Mouse (Mus musculus) kidney, postnatal 0 days (tissue): ENCODE results near the gene Abhd5. TPM values are rescaled to one million over a fixed set of nuclear protein-coding genes. Genes with fewer than 3 reads are reported as not detected.

Experiments
- ATAC-seq: fragments of 200-750 bp; cut with Nextera tagmentation; replicated peaks from 2 replicates; pipeline ENCODE4 v1.8.0; 2017; ENCODE audit warnings: low read depth, moderate number of reproducible peaks, moderate TSS enrichment, moderate library complexity; ENCODE audit not compliant: low FRiP score
- DNase-seq: peaks from one replicate; pipeline ENCODE4 v3.0.0-alpha.2; 2016; ENCODE audit warnings: low spot score
- H3K27ac ChIP-seq: fragments of 300-500 bp; sonication (generic); 2 replicates; pipeline ENCODE4 v1.5.1; 2014; ENCODE audit warnings: mild to moderate bottlenecking
- H3K27me3 ChIP-seq: fragments of 300-500 bp; sonication (generic); 2 replicates; pipeline ENCODE4 v1.6.1; 2014; ENCODE audit warnings: low read length, mixed read lengths; ENCODE audit not compliant: insufficient read depth
- H3K36me3 ChIP-seq: fragments of 300-500 bp; sonication (generic); 2 replicates; pipeline ENCODE4 v1.6.1; 2014; ENCODE audit warnings: low read length, mixed read lengths; ENCODE audit not compliant: insufficient read depth
- H3K4me1 ChIP-seq: fragments of 300-500 bp; sonication (generic); replicated peaks from 2 replicates; pipeline ENCODE4 v1.6.1; 2014; ENCODE audit warnings: antibody characterized with exemption, low read length, mixed read lengths; ENCODE audit not compliant: insufficient read depth
- H3K4me2 ChIP-seq: fragments of 300-500 bp; sonication (generic); 2 replicates; pipeline ENCODE4 v1.6.1; 2014; ENCODE audit warnings: mild to moderate bottlenecking, low read length, moderate library complexity, mixed read lengths
- H3K4me3 ChIP-seq: fragments of 300-500 bp; sonication (generic); replicated peaks from 2 replicates; pipeline ENCODE4 v1.5.1; 2014; ENCODE audit warnings: low read depth, low read length
- H3K9ac ChIP-seq: fragments of 300-500 bp; sonication (generic); 2 replicates; pipeline ENCODE4 v1.6.1; 2014; ENCODE audit warnings: low read depth, low read length
- H3K9me3 ChIP-seq: fragments of 300-500 bp; sonication (generic); replicated peaks from 2 replicates; pipeline ENCODE4 v1.6.1; 2016; ENCODE audit warnings: low read length, inconsistent platforms, mixed read lengths
- CTCF ChIP-seq: IDR thresholded peaks from 2 replicates; pipeline ENCODE4 v1.5.1; 2016; ENCODE audit warnings: antibody characterized with exemption, low read depth, mild to moderate bottlenecking, moderate library complexity
- WGBS: fragments of 180-500 bp; shearing (Covaris S2); extraction: QIAGEN DNeasy Blood & Tissue Kit; methylation state at CpG from one replicate; pipeline ENCODE4 v1.1.7; 2014; 5-methylcytosine and 5-hydroxymethylcytosine counted together
- polyA plus RNA-seq: library from polyadenylated mRNA; unstranded; fragments of >200 nt; fragmentation: Nextera tagmentation; extraction: Ambion mirVana; gene quantifications from 2 replicates; pipeline ENCODE4 v1.2.1, GENCODE M21; 2015

Abhd5 gene
- polyA plus RNA-seq, 1 experiment from 2014 or later, result 30.3 TPM

DNA sequence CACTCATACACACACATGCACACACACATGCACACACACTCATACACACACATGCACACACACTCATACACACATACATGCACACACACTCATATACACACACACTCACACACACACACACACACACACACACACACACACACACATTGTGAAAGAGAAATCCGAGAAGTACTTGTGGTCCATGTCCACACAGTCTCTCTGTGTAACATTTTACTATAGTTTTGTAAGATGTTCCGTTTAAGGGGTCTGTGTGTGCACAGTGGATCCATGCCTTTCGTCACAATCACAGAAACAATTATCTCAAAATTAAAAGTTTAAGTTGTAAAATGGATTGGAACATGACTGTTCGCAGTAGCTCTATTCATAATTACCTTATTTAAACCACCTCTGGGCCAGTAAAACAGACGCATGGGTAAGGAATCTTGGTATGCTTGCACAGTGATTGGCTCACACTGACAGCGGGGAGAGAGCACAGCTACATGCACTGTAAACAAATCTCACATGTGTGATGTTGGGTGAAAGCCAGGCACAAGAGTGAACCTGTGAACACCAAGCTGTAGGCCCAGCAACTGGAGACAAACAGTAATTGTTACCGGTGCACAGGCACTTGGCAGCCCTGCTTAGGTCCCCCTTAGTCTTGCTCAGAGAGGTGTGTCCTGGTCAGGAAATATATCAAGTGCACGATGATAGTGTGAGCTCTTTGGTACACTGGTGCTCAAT, 63.8 kb downstream of the Abhd5 start:
- H3K4me3 ChIP-seq, result no peak overlapping the region
- no peak for DNase-seq
- no peak for ATAC-seq
- H3K9ac ChIP-seq, result no peak overlapping the region
- no peaks in the 10 kb centered on the region for H3K4me1 ChIP-seq
- TF ChIP-seq CTCF, result no peak
- H3K27me3 ChIP-seq, result no peaks in the 10 kb centered on the region
- H3K27ac ChIP-seq, result no peak overlapping the region
- H3K9me3 ChIP-seq, result no peaks in the 10 kb centered on the region
- WGBS, result 80% methylated on average over 8 of the region's 8 CpGs
- H3K4me2 ChIP-seq, result no peak overlapping the region
- no peaks in the 10 kb centered on the region for H3K36me3 ChIP-seq

- no peak overlapping the region for H3K4me2 ChIP-seq
- WGBS, result 37% methylated on average over 2 of the region's 2 CpGs
- H3K4me1 ChIP-seq, result no peaks in the 10 kb centered on the region
- no peak for TF ChIP-seq CTCF
- no peak overlapping the region for H3K9ac ChIP-seq
- ATAC-seq (no peak), DNase-seq (no peak)
- no peaks in the 10 kb centered on the region for H3K36me3 ChIP-seq
- H3K27ac ChIP-seq, result no peak overlapping the region
- no peak overlapping the region for H3K4me3 ChIP-seq
- no peaks in the 10 kb centered on the region for H3K27me3 ChIP-seq
- H3K9me3 ChIP-seq, result no peaks in the 10 kb centered on the region
Measured at GRCm38 (mm10) chr9:122416617-122417016, 65.2 kb downstream of the Abhd5 start.

- 79% methylated on average over 5 of the region's 5 CpGs for WGBS
Measured at GRCm38 (mm10) chr9:122420195-122420756, 68.9 kb downstream of the Abhd5 start.

GRCm38 (mm10) chr9:122420772-122421764, 69.7 kb downstream of the Abhd5 start:
- no peaks in the 10 kb centered on the region for H3K9me3 ChIP-seq
- peak; percentile 94 for TF ChIP-seq CTCF
- ATAC-seq (peak; percentile 40; the same call in 1 of the 2 replicates), DNase-seq (peak; percentile 77)
- 24% methylated on average over 13 of the region's 13 CpGs for WGBS
- no peak overlapping the region for H3K4me2 ChIP-seq
- no peaks in the 10 kb centered on the region for H3K4me1 ChIP-seq
- H3K27ac ChIP-seq, result no peak overlapping the region
- no peaks in the 10 kb centered on the region for H3K27me3 ChIP-seq
- no peaks in the 10 kb centered on the region for H3K36me3 ChIP-seq
- no peak overlapping the region for H3K4me3 ChIP-seq
- H3K9ac ChIP-seq, result no peak overlapping the region

More at GRCm38 (mm10) chr9:122420195-122420756, 68.9 kb downstream of the Abhd5 start:
- ATAC-seq (no peak), DNase-seq (no peak)
- no peaks in the 10 kb centered on the region for H3K27me3 ChIP-seq
- H3K9ac ChIP-seq, result no peak overlapping the region
- H3K9me3 ChIP-seq, result no peaks in the 10 kb centered on the region
- no peak for TF ChIP-seq CTCF
- no peak overlapping the region for H3K4me3 ChIP-seq
- no peaks in the 10 kb centered on the region for H3K36me3 ChIP-seq
- H3K4me2 ChIP-seq, result no peak overlapping the region
- H3K4me1 ChIP-seq, result no peaks in the 10 kb centered on the region
- H3K27ac ChIP-seq, result no peak overlapping the region

- no peak overlapping the region for H3K4me2 ChIP-seq
- no peak overlapping the region for H3K27ac ChIP-seq
- no peaks in the 10 kb centered on the region for H3K27me3 ChIP-seq
- H3K4me1 ChIP-seq, result no peaks in the 10 kb centered on the region
- H3K36me3 ChIP-seq, result no peaks in the 10 kb centered on the region
- TF ChIP-seq CTCF, result no peak
- 75% methylated on average over 8 of the region's 8 CpGs for WGBS
- H3K9me3 ChIP-seq, result no peaks in the 10 kb centered on the region
- no peak for DNase-seq
- no peak for ATAC-seq
- no peak overlapping the region for H3K9ac ChIP-seq
- no peak overlapping the region for H3K4me3 ChIP-seq
Measured at GRCm38 (mm10) chr9:122421911-122422310, 70.5 kb downstream of the Abhd5 start.

- TF ChIP-seq CTCF, result no peak
- Histone ChIP-seq H3K27ac (no peak overlapping the region), H3K36me3 (no peaks in the 10 kb centered on the region), H3K9ac (no peak overlapping the region), H3K4me3 (no peak overlapping the region), H3K4me1 (no peaks in the 10 kb centered on the region), H3K27me3 (no peaks in the 10 kb centered on the region), H3K9me3 (no peaks in the 10 kb centered on the region), H3K4me2 (no peak overlapping the region)
- 86% methylated on average over 14 of the region's 14 CpGs for WGBS
- ATAC-seq (no peak), DNase-seq (no peak)
Measured at GRCm38 (mm10) chr9:122422706-122423105, 71.3 kb downstream of the Abhd5 start.
